27 mouse cellular contexts compared by ENCODE assay signal in genomic region chr7:117269263-117269897, GRCm38 (mm10).
DNase-seq lines count a peak whose midpoint lies in the region; ATAC-seq and TF ChIP-seq lines count a peak whose summit lies in the region.
"Had no signal": no experiment of that assay in that cellular context is flagged by ENCODE, and none has a peak within 500 bp of the region (broad histone marks: within the 10 kb centered on the region; RNA-seq: fewer than 3 reads in every experiment).

No protein-coding gene starts in this region.

- DNase-seq in hindbrain, embryonic 14.5 days (ENCODE audit: low spot score): peak; percentile 64
- no peak for DNase-seq in neural tube, embryonic 10.5 days (ENCODE audit: extremely low spot score, low spot score)
- peak; percentile 62 for DNase-seq in hindbrain, postnatal 0 days (ENCODE audit: low spot score)
- DNase-seq in gastrocnemius, adult 2 months: no peak
- DNase-seq: adrenal gland, adult 2 months; adrenal gland, postnatal 36 days; B cell, adult 2 months; cerebellum, adult 8-10 months; cerebellum, postnatal 25 days; gastrocnemius, postnatal 36 days; heart, adult 18-20 months; heart, postnatal 4 days; kidney, adult 2 months; kidney, postnatal 36 days; layer of hippocampus, postnatal 36 days; left cerebral cortex, postnatal 4 days; liver, postnatal 0 days; lung, postnatal 36 days; retina, postnatal 1 day; right cerebral cortex, postnatal 14 days had no signal

- H3K4me3 ChIP-seq in hindbrain, embryonic 14.5 days (replicated peaks; ENCODE audit: low read length): no peak overlapping the region
- no peak overlapping the region for H3K4me3 ChIP-seq in hindbrain, embryonic 12.5 days
- H3K4me3 ChIP-seq in neural tube, embryonic 13.5 days: no peak overlapping the region
- H3K4me3 ChIP-seq in hindbrain, postnatal 0 days (ENCODE audit: low read length): no peak overlapping the region
- H3K4me3 ChIP-seq in gastrocnemius, adult 2 months: no peak overlapping the region
- H3K4me3 ChIP-seq: embryonic facial prominence, embryonic 10.5 days; embryonic facial prominence, embryonic 15.5 days; liver, embryonic 12.5 days; midbrain, embryonic 12.5 days had no signal

- intact Hi-C loops in gastrocnemius, adult 2 months (cut with DNase I): no loop called here

- H3K36me3 ChIP-seq in hindbrain, embryonic 14.5 days (replicated peaks; ENCODE audit: control insufficient read depth, insufficient read depth): no peaks in the 10 kb centered on the region
- no peaks in the 10 kb centered on the region for H3K36me3 ChIP-seq in hindbrain, embryonic 12.5 days
- H3K36me3 ChIP-seq in neural tube, embryonic 13.5 days: no peaks in the 10 kb centered on the region
- no peaks in the 10 kb centered on the region for H3K36me3 ChIP-seq in hindbrain, postnatal 0 days (ENCODE audit: insufficient read depth, low read length)
- H3K36me3 ChIP-seq: embryonic facial prominence, embryonic 10.5 days; embryonic facial prominence, embryonic 15.5 days; liver, embryonic 12.5 days; midbrain, embryonic 12.5 days had no signal

- H3K4me1 ChIP-seq in hindbrain, embryonic 14.5 days (replicated peaks; ENCODE audit: control insufficient read depth, insufficient read depth, low read length): no peaks in the 10 kb centered on the region
- H3K4me1 ChIP-seq in hindbrain, embryonic 12.5 days: no peaks in the 10 kb centered on the region
- H3K4me1 ChIP-seq in neural tube, embryonic 13.5 days (replicated peaks): peaks cover 17% of the 10 kb centered on the region
- H3K4me1 ChIP-seq in hindbrain, postnatal 0 days (ENCODE audit: insufficient read depth, low read length): no peaks in the 10 kb centered on the region
- H3K4me1 ChIP-seq: embryonic facial prominence, embryonic 10.5 days; embryonic facial prominence, embryonic 15.5 days; liver, embryonic 12.5 days; midbrain, embryonic 12.5 days had no signal

- H3K9me3 ChIP-seq in hindbrain, embryonic 14.5 days (ENCODE audit: control insufficient read depth, low read length): no peaks in the 10 kb centered on the region
- H3K9me3 ChIP-seq in hindbrain, embryonic 12.5 days (replicated peaks): no peaks in the 10 kb centered on the region
- H3K9me3 ChIP-seq in neural tube, embryonic 13.5 days: no peaks in the 10 kb centered on the region
- H3K9me3 ChIP-seq in hindbrain, postnatal 0 days (ENCODE audit: low read length): no peaks in the 10 kb centered on the region
- H3K9me3 ChIP-seq: embryonic facial prominence, embryonic 10.5 days; embryonic facial prominence, embryonic 15.5 days; liver, embryonic 12.5 days; midbrain, embryonic 12.5 days had no signal

- H3K27ac ChIP-seq in hindbrain, embryonic 14.5 days: no peak overlapping the region
- H3K27ac ChIP-seq in hindbrain, embryonic 12.5 days: no peak overlapping the region
- no peak overlapping the region for H3K27ac ChIP-seq in neural tube, embryonic 13.5 days (replicated peaks)
- H3K27ac ChIP-seq in hindbrain, postnatal 0 days: no peak overlapping the region
- no peak overlapping the region for H3K27ac ChIP-seq in gastrocnemius, adult 2 months
- H3K27ac ChIP-seq: embryonic facial prominence, embryonic 10.5 days; embryonic facial prominence, embryonic 15.5 days; liver, embryonic 12.5 days; midbrain, embryonic 12.5 days had no signal

- no peak overlapping the region for H3K9ac ChIP-seq in hindbrain, embryonic 14.5 days
- no peak overlapping the region for H3K9ac ChIP-seq in hindbrain, embryonic 12.5 days
- H3K9ac ChIP-seq in neural tube, embryonic 13.5 days: no peak overlapping the region
- no peak overlapping the region for H3K9ac ChIP-seq in hindbrain, postnatal 0 days (replicated peaks; ENCODE audit: low read length)
- H3K9ac ChIP-seq: embryonic facial prominence, embryonic 15.5 days; liver, embryonic 12.5 days; liver, postnatal 0 days; midbrain, embryonic 12.5 days had no signal

- no peak overlapping the region for H3K4me2 ChIP-seq in hindbrain, embryonic 14.5 days (replicated peaks)
- no peak overlapping the region for H3K4me2 ChIP-seq in hindbrain, embryonic 12.5 days (replicated peaks)
- no peak overlapping the region; the same call in 1 of the 2 replicates for H3K4me2 ChIP-seq in neural tube, embryonic 13.5 days
- H3K4me2 ChIP-seq in hindbrain, postnatal 0 days (ENCODE audit: low read depth, low read length): no peak overlapping the region
- H3K4me2 ChIP-seq: embryonic facial prominence, embryonic 15.5 days; heart, embryonic 11.5 days; liver, embryonic 12.5 days; midbrain, embryonic 12.5 days had no signal

- TF ChIP-seq CTCF in hindbrain, postnatal 0 days (IDR thresholded peaks at IDR 0.05; ENCODE audit: low read depth): no peak
- no peak for TF ChIP-seq CTCF in gastrocnemius, adult 2 months (IDR thresholded peaks at IDR 0.05)

- WGBS in hindbrain, embryonic 14.5 days: 57% methylated on average over 10 of the region's 10 CpGs
- WGBS in hindbrain, embryonic 12.5 days: 70% methylated on average over 10 of the region's 10 CpGs
- 43% methylated on average over 10 of the region's 10 CpGs for WGBS in neural tube, embryonic 13.5 days
- 55% methylated on average over 10 of the region's 10 CpGs for WGBS in hindbrain, postnatal 0 days

- peak; percentile 65; the same call in 1 of the 2 replicates for ATAC-seq in hindbrain, embryonic 14.5 days (ENCODE audit: low FRiP score)
- ATAC-seq in hindbrain, embryonic 12.5 days (ENCODE audit: low FRiP score): no peak
- ATAC-seq in neural tube, embryonic 13.5 days (ENCODE audit: low read depth): 0 out of 2 replicates have a peak, but pooled peaks have one; percentile 53
- no peak for ATAC-seq in hindbrain, postnatal 0 days
- ATAC-seq: liver, embryonic 12.5 days; liver, postnatal 0 days had no signal

- H3K27me3 ChIP-seq in hindbrain, embryonic 14.5 days (ENCODE audit: control insufficient read depth, insufficient read depth, low read length): no peaks in the 10 kb centered on the region
- no peaks in the 10 kb centered on the region for H3K27me3 ChIP-seq in hindbrain, embryonic 12.5 days
- no peaks in the 10 kb centered on the region for H3K27me3 ChIP-seq in neural tube, embryonic 13.5 days
- no peaks in the 10 kb centered on the region for H3K27me3 ChIP-seq in hindbrain, postnatal 0 days (ENCODE audit: insufficient read depth, low read length)
- H3K27me3 ChIP-seq: embryonic facial prominence, embryonic 15.5 days; liver, embryonic 12.5 days; midbrain, embryonic 12.5 days had no signal

Comparison
In these comparisons a context has a peak if more than half of its experiments do, and no peak if none do; other contexts are left out.
1. ATAC-seq: peak in hindbrain, embryonic 14.5 days (single experiment) and neural tube, embryonic 13.5 days (single experiment); none in hindbrain, embryonic 12.5 days (single experiment) and hindbrain, postnatal 0 days (single experiment).
2. DNase-seq: peak in hindbrain, embryonic 14.5 days (single experiment) and hindbrain, postnatal 0 days (single experiment); none in neural tube, embryonic 10.5 days (single experiment) and gastrocnemius, adult 2 months (single experiment).